Mouse (Mus musculus) forebrain, embryonic 16.5 days (tissue): ENCODE results near the gene Rbm20. TPM values are rescaled to one million over a fixed set of nuclear protein-coding genes. Genes with fewer than 3 reads are reported as not detected.

Experiments used
- ATAC-seq: fragments of 200-750 bp; cut with Nextera tagmentation; 2 replicates; pipeline ENCODE4 v1.8.0; 2017; ENCODE audit warnings: mild to moderate bottlenecking, moderate library complexity
- H3K27ac ChIP-seq: fragments of 300-500 bp; sonication (generic); 2 replicates; pipeline ENCODE4 v1.5.1; 2014; ENCODE audit warnings: low read length, control low read depth
- H3K27me3 ChIP-seq: fragments of 300-500 bp; sonication (generic); replicated peaks from 2 replicates; pipeline ENCODE4 v1.6.1; 2014; ENCODE audit warnings: low read length; ENCODE audit not compliant: control insufficient read depth, insufficient read depth
- H3K36me3 ChIP-seq: fragments of 300-500 bp; sonication (generic); 2 replicates; pipeline ENCODE4 v1.6.1; 2014; ENCODE audit not compliant: control insufficient read depth, insufficient read depth
- H3K4me1 ChIP-seq: fragments of 300-500 bp; sonication (generic); replicated peaks from 2 replicates; pipeline ENCODE4 v1.6.1; 2014; ENCODE audit warnings: low read length; ENCODE audit not compliant: control insufficient read depth, insufficient read depth
- H3K4me2 ChIP-seq: fragments of 300-500 bp; sonication (generic); 2 replicates; pipeline ENCODE4 v1.6.1; 2014; ENCODE audit warnings: mild to moderate bottlenecking, low read length, control low read depth
- H3K4me3 ChIP-seq: fragments of 300-500 bp; sonication (generic); replicated peaks from 2 replicates; pipeline ENCODE4 v1.5.1; 2014; ENCODE audit warnings: mild to moderate bottlenecking, low read length, control low read depth
- H3K9ac ChIP-seq: fragments of 300-500 bp; sonication (generic); replicated peaks from 2 replicates; pipeline ENCODE4 v1.6.1; 2014; ENCODE audit warnings: low read depth, low read length, control low read depth
- H3K9me3 ChIP-seq: fragments of 300-500 bp; sonication (generic); 2 replicates; pipeline ENCODE4 v1.6.1; 2016; ENCODE audit warnings: low read length; ENCODE audit not compliant: control insufficient read depth
- WGBS: fragments of 180-500 bp; shearing (Covaris S2); extraction: QIAGEN DNeasy Blood & Tissue Kit; methylation state at CpG from one replicate; pipeline ENCODE4 v1.1.7; 2014; 5-methylcytosine and 5-hydroxymethylcytosine counted together
- polyA plus RNA-seq: library from polyadenylated mRNA; unstranded; fragments of >200 nt; fragmentation: Nextera tagmentation; extraction: Ambion mirVana; gene quantifications from 2 replicates; pipeline ENCODE4 v1.2.1, GENCODE M21; 2015

Gene Rbm20
- polyA plus RNA-seq, 1 experiment from 2014 or later, result 3.9 TPM

DNA sequence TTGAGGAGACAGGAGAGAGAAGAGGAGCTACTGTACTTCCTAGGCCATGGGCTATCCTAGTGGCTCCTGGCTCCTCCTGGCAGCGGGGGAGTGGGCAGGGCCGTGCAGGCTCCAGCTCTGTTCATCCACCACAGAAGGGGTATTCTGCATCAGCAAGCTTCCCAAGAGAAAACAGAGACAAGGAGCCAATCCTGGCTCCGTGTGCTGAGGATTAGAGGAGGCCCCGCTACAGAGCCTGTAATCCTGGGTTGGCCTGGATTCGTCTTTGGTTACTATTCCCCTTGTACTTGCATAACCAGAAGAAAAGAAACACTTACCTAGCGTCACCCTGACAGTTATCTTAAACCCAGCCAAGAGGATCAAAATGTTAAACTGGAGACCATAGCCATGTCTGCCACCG lies 112.5 kb downstream of the Rbm20 start:
- Histone ChIP-seq H3K9me3 (no peaks in the 10 kb centered on the region), H3K9ac (no peak overlapping the region), H3K4me1 (peaks cover 12% of the 10 kb centered on the region), H3K27me3 (no peaks in the 10 kb centered on the region), H3K27ac (no peak overlapping the region), H3K4me2 (no peak overlapping the region), H3K36me3 (no peaks in the 10 kb centered on the region), H3K4me3 (no peak overlapping the region)
- ATAC-seq, result no peak
- WGBS, result 64% methylated on average over 7 of the region's 7 CpGs

GRCm38 (mm10) chr19:53791751-53792720 lies 114.9 kb downstream of the Rbm20 start:
- Histone ChIP-seq H3K36me3 (no peaks in the 10 kb centered on the region), H3K4me1 (peaks cover 2% of the 10 kb centered on the region), H3K4me3 (no peak overlapping the region), H3K4me2 (no peak overlapping the region), H3K27me3 (no peaks in the 10 kb centered on the region), H3K27ac (no peak overlapping the region), H3K9ac (no peak overlapping the region), H3K9me3 (no peaks in the 10 kb centered on the region)
- no peak for ATAC-seq
- 72% methylated on average over 20 of the region's 20 CpGs for WGBS

DNA sequence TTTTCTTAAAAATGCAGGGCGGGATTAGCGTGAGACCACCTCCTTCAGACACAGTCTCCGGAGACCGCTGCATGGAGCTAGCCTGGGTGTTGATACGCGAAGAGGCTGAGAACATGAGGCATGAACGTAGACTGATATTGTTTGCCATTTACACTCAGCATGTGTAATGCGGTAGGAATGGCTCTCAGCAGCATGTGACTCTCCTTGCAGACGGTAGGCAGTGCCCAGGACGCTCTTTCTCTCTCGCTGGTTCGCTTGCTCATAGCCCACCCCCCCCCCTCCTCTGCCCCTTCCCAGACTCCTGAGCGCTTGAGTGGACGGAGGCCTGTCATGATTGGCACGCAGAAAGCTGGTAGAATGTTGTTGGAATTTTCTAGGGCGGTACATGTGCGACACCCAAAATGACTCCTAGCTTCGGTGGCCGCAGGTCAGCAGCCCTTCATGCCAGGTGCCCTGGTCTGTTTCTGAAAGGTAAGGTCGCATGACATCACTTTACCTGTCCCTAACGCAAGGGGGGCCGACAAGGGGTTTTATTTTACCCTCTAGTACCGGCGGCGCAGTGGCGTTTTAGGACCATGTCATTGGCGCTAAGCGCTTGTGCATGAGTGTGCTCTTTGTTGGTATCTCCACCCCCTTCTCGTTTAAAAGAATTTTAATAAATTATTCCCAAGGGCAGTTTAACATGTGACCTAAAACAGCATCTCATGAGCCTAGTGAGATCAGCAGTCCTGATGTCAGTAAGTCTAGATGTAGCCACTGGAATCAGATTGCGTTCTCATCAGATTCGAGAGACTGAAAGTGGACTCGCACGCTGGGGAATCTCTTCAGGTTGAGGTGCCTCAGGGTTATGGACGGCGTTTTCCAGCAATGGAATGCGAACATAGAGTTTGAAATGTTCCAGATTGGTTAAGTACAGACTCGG lies 116.1 kb downstream of the Rbm20 start:
- H3K9ac ChIP-seq, result no peak overlapping the region
- no peak overlapping the region for H3K27ac ChIP-seq
- ATAC-seq, result no peak
- H3K4me3 ChIP-seq, result no peak overlapping the region
- no peaks in the 10 kb centered on the region for H3K9me3 ChIP-seq
- H3K27me3 ChIP-seq, result no peaks in the 10 kb centered on the region
- no peak overlapping the region for H3K4me2 ChIP-seq
- no peaks in the 10 kb centered on the region for H3K36me3 ChIP-seq
- 87% methylated on average over 37 of the region's 37 CpGs for WGBS
- H3K4me1 ChIP-seq, result no peaks in the 10 kb centered on the region; the same call in 1 of the 2 replicates

DNA sequence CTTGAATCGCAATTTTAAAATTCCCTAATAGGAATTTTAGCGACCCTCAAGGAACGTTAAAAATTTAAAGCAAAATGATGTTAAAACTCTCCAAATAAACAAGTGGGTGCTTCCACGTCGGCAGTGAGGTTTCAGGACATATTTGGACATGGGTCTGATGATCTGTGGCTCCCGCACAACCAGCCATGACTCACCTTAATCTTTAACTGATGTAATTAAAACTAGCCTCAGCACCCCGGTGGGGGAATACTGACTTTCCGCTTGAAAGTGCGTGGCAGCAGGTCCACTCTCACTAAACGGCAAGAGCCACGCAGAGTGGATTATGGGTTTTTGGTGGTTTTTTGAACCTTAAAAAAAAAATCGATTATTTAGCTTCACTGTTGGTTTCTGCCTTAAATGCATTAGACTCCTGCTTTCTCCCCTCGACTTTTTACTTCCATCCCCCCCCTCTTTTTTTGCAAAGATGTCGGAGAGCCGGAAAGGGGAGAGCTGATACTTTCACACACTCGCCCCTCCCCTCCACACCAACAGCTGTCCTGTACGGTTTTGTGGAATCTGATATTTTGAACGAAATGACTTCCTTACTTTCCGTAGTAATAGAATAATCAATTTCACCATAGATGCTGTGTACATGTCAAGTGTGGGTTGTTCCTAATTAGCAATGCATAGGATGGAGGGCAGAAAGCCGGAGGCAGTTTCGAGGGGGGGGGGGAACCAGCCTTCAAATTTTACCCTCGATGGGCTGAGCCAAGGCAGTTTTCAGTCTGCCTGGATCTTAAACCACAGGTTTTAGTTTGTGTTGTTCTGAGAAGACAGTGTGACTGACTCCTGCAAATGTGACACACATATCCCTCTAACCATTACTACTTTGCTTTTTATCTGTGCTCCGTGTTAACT lies 117.1 kb downstream of the Rbm20 start:
- Histone ChIP-seq H3K4me3 (no peak overlapping the region), H3K9ac (no peak overlapping the region), H3K27me3 (no peaks in the 10 kb centered on the region), H3K36me3 (no peaks in the 10 kb centered on the region), H3K4me1 (no peaks in the 10 kb centered on the region; the same call in 1 of the 2 replicates), H3K4me2 (no peak overlapping the region), H3K27ac (no peak overlapping the region), H3K9me3 (no peaks in the 10 kb centered on the region)
- WGBS, result 91% methylated on average over 23 of the region's 23 CpGs
- ATAC-seq, result no peak

DNA sequence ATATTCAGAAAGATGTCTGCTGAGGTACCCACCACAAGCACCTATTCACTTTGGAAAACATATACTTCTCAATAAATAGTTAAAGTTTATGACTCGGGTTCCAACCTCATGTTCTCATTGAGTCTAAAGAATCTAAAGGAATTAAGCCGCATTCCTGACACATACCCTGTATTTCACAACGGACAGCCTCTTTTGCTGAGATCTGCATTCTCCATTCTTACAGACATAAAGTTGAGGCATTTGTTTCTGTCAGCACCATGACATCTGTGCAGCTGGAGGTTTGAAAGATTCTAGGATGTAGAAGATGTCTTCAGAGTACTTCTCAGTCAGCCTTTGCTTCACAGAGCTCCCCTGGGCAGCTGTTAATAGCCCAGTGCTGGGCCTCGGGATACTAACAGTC lies 117.9 kb downstream of the Rbm20 start:
- H3K36me3 ChIP-seq, result no peaks in the 10 kb centered on the region
- no peak overlapping the region for H3K27ac ChIP-seq
- no peak for ATAC-seq
- H3K4me2 ChIP-seq, result no peak overlapping the region
- H3K27me3 ChIP-seq, result no peaks in the 10 kb centered on the region
- H3K9me3 ChIP-seq, result no peaks in the 10 kb centered on the region
- H3K9ac ChIP-seq, result no peak overlapping the region
- H3K4me3 ChIP-seq, result no peak overlapping the region
- WGBS, result 81% methylated on average over 4 of the region's 4 CpGs
- H3K4me1 ChIP-seq, result no peaks in the 10 kb centered on the region; the same call in 1 of the 2 replicates

DNA sequence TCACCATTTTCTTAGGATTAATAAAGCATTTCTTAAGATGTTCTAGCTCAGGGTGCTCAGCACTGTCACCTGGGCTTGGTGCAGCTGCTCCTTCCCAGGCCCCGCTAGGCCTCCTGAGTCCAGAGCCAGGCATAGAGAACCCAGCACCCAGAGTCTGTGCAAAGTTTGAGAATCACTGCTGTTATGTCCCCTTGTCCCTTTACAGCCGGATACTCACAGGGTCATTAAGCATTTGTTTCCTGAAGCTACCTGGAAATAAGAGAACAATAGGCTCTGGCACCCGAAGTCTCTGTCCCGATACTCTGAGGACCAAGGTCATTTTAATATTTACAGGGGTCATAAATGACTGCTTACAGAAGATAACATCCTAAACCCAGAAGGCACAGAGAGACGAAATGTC lies 118.9 kb downstream of the Rbm20 start:
- no peak overlapping the region for H3K9ac ChIP-seq
- ATAC-seq, result no peak
- H3K9me3 ChIP-seq, result no peaks in the 10 kb centered on the region
- no peaks in the 10 kb centered on the region for H3K27me3 ChIP-seq
- H3K4me1 ChIP-seq, result no peaks in the 10 kb centered on the region; the same call in 1 of the 2 replicates
- H3K36me3 ChIP-seq, result no peaks in the 10 kb centered on the region
- 87% methylated on average over 5 of the region's 5 CpGs for WGBS
- no peak overlapping the region for H3K4me2 ChIP-seq
- H3K27ac ChIP-seq, result no peak overlapping the region
- no peak overlapping the region for H3K4me3 ChIP-seq

- H3K4me1 ChIP-seq, result no peaks in the 10 kb centered on the region
- no peak overlapping the region for H3K9ac ChIP-seq
- no peaks in the 10 kb centered on the region for H3K9me3 ChIP-seq
- H3K36me3 ChIP-seq, result no peaks in the 10 kb centered on the region
- H3K4me2 ChIP-seq, result no peak overlapping the region
- H3K4me3 ChIP-seq, result no peak overlapping the region
- 85% methylated on average over 10 of the region's 10 CpGs for WGBS
- H3K27ac ChIP-seq, result no peak overlapping the region
- H3K27me3 ChIP-seq, result no peaks in the 10 kb centered on the region
- no peak for ATAC-seq
Measured at GRCm38 (mm10) chr19:53797770-53798169, 120.7 kb downstream of the Rbm20 start.

- Histone ChIP-seq H3K27ac (no peak overlapping the region), H3K4me3 (no peak overlapping the region), H3K4me2 (no peak overlapping the region), H3K9me3 (no peaks in the 10 kb centered on the region), H3K9ac (no peak overlapping the region), H3K27me3 (no peaks in the 10 kb centered on the region), H3K4me1 (no peaks in the 10 kb centered on the region), H3K36me3 (no peaks in the 10 kb centered on the region)
- no peak for ATAC-seq
- 88% methylated on average over 11 of the region's 11 CpGs for WGBS
Measured at GRCm38 (mm10) chr19:53799885-53800284, 122.8 kb downstream of the Rbm20 start.
